Mouse (Mus musculus): ENCODE measurements around the gene Nfix. TPM values are rescaled to one million over a fixed set of nuclear protein-coding genes. Genes with fewer than 3 reads are reported as not detected.

Nfix gene
- polyA plus RNA-seq, 1 experiment from 2014 or later: 2.8 TPM

GRCm38 (mm10) chr8:84708774-84709475 lies 91.2 kb downstream of the Nfix start:
- peaks cover 4% of the 10 kb centered on the region for H3K36me3 ChIP-seq (replicated peaks)
- H3K9ac ChIP-seq: no peak overlapping the region; the same call in 1 of the 2 replicates
- peak overlapping the region; percentile 78; the same call in 1 of the 2 replicates for H3K4me3 ChIP-seq (replicated peaks)
- peaks cover 36% of the 10 kb centered on the region for H3K27me3 ChIP-seq
- WGBS (ENCODE audit: insufficient replicate concordance): 21% methylated on average over 12 of the region's 12 CpGs
- peaks cover 81% of the 10 kb centered on the region for H3K4me1 ChIP-seq (replicated peaks)
- peak; percentile 40 for ATAC-seq (ENCODE audit: insufficient read depth)
- H3K9me3 ChIP-seq (replicated peaks): no peaks in the 10 kb centered on the region
- peak overlapping the region; percentile 51 for H3K27ac ChIP-seq (replicated peaks)
- H3K4me2 ChIP-seq: peak overlapping the region; percentile 95

GRCm38 (mm10) chr8:84708071-84708541 lies 92.0 kb downstream of the Nfix start:
- peaks cover 36% of the 10 kb centered on the region for H3K27me3 ChIP-seq
- peak overlapping the region; percentile 78 for H3K9ac ChIP-seq
- H3K27ac ChIP-seq (replicated peaks): peak overlapping the region; percentile 79
- H3K36me3 ChIP-seq (replicated peaks): peaks cover 12% of the 10 kb centered on the region
- peak overlapping the region; percentile 95 for H3K4me2 ChIP-seq
- peaks cover 83% of the 10 kb centered on the region for H3K4me1 ChIP-seq (replicated peaks)
- WGBS (ENCODE audit: insufficient replicate concordance): 14% methylated on average over 15 of the region's 15 CpGs
- peak overlapping the region; percentile 78 for H3K4me3 ChIP-seq (replicated peaks)
- H3K9me3 ChIP-seq (replicated peaks): no peaks in the 10 kb centered on the region
- ATAC-seq (ENCODE audit: insufficient read depth): no peak

- peaks cover 76% of the 10 kb centered on the region for H3K4me1 ChIP-seq (replicated peaks)
- peak overlapping the region; percentile 95 for H3K4me2 ChIP-seq
- peak overlapping the region; percentile 78 for H3K9ac ChIP-seq
- peak overlapping the region; percentile 79 for H3K27ac ChIP-seq (replicated peaks)
- H3K4me3 ChIP-seq (replicated peaks): peak overlapping the region; percentile 78
- peaks cover 20% of the 10 kb centered on the region for H3K36me3 ChIP-seq (replicated peaks)
- peaks cover 36% of the 10 kb centered on the region for H3K27me3 ChIP-seq
- WGBS (ENCODE audit: insufficient replicate concordance): 2% methylated on average over 22 of the region's 22 CpGs
- peak; percentile 17 for ATAC-seq (ENCODE audit: insufficient read depth)
- H3K9me3 ChIP-seq (replicated peaks): no peaks in the 10 kb centered on the region
Measured at GRCm38 (mm10) chr8:84707267-84707883, 92.8 kb downstream of the Nfix start.

- peak overlapping the region; percentile 78 for H3K9ac ChIP-seq
- ATAC-seq (ENCODE audit: insufficient read depth): no peak
- peaks cover 20% of the 10 kb centered on the region for H3K36me3 ChIP-seq (replicated peaks)
- peak overlapping the region; percentile 95 for H3K4me2 ChIP-seq
- no peaks in the 10 kb centered on the region for H3K9me3 ChIP-seq (replicated peaks)
- H3K27me3 ChIP-seq: peaks cover 36% of the 10 kb centered on the region
- H3K27ac ChIP-seq (replicated peaks): peak overlapping the region; percentile 79
- peak overlapping the region; percentile 78 for H3K4me3 ChIP-seq (replicated peaks)
- 3% methylated on average over 45 of the region's 45 CpGs for WGBS (ENCODE audit: insufficient replicate concordance)
- peaks cover 70% of the 10 kb centered on the region for H3K4me1 ChIP-seq (replicated peaks)
Measured at GRCm38 (mm10) chr8:84706610-84707266, 93.4 kb downstream of the Nfix start.

GRCm38 (mm10) chr8:84705960-84706359 lies 94.2 kb downstream of the Nfix start:
- H3K4me3 ChIP-seq (replicated peaks): peak overlapping the region; percentile 78
- peaks cover 20% of the 10 kb centered on the region for H3K36me3 ChIP-seq (replicated peaks)
- peak overlapping the region; percentile 95 for H3K4me2 ChIP-seq
- H3K27me3 ChIP-seq: peaks cover 36% of the 10 kb centered on the region
- ATAC-seq (ENCODE audit: insufficient read depth): no peak
- peak overlapping the region; percentile 98 for H3K27ac ChIP-seq (replicated peaks)
- peak overlapping the region; percentile 78 for H3K9ac ChIP-seq
- H3K4me1 ChIP-seq (replicated peaks): peaks cover 71% of the 10 kb centered on the region
- WGBS (ENCODE audit: insufficient replicate concordance): under 1% methylated on average over 12 of the region's 12 CpGs
- H3K9me3 ChIP-seq (replicated peaks): no peaks in the 10 kb centered on the region

GRCm38 (mm10) chr8:84704867-84705831 lies 95.0 kb downstream of the Nfix start:
- under 1% methylated on average over 61 of the region's 61 CpGs for WGBS (ENCODE audit: insufficient replicate concordance)
- H3K4me3 ChIP-seq (replicated peaks): peak overlapping the region; percentile 78
- H3K36me3 ChIP-seq (replicated peaks): peaks cover 20% of the 10 kb centered on the region
- H3K9ac ChIP-seq: peak overlapping the region; percentile 78
- peak overlapping the region; percentile 98 for H3K27ac ChIP-seq (replicated peaks)
- peaks cover 79% of the 10 kb centered on the region for H3K4me1 ChIP-seq (replicated peaks)
- no peak for ATAC-seq (ENCODE audit: insufficient read depth)
- peaks cover 36% of the 10 kb centered on the region for H3K27me3 ChIP-seq
- peak overlapping the region; percentile 95 for H3K4me2 ChIP-seq
- no peaks in the 10 kb centered on the region for H3K9me3 ChIP-seq (replicated peaks)

DNA sequence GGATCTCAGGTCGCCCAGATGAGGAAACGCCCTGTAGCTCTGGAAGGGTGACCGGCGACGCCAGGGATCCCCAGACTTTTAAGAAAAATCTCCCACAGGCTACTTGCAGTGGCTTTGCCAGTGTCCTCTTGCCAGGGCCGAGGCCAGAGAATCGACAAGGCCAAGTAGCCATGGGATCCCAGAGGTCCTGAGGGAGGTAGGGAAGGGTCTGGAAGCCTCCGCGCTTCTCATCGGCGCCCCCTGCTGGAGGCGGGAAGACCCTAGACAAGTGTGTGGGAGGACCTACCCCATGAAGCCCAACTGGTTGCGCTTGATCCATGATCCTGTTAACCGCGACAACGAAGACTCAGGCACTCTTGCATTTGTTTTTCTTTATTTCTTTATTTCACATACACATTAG lies 95.8 kb downstream of the Nfix start:
- H3K36me3 ChIP-seq (replicated peaks): peaks cover 24% of the 10 kb centered on the region
- ATAC-seq (ENCODE audit: insufficient read depth): peak; percentile 13; the same call in 1 of the 2 replicates
- 1% methylated on average over 16 of the region's 16 CpGs for WGBS (ENCODE audit: insufficient replicate concordance)
- peak overlapping the region; percentile 98 for H3K27ac ChIP-seq (replicated peaks)
- peak overlapping the region; percentile 95 for H3K4me2 ChIP-seq
- peaks cover 36% of the 10 kb centered on the region for H3K27me3 ChIP-seq
- H3K4me1 ChIP-seq (replicated peaks): peaks cover 81% of the 10 kb centered on the region
- no peaks in the 10 kb centered on the region for H3K9me3 ChIP-seq (replicated peaks)
- H3K9ac ChIP-seq: peak overlapping the region; percentile 78
- peak overlapping the region; percentile 78 for H3K4me3 ChIP-seq (replicated peaks)

DNA sequence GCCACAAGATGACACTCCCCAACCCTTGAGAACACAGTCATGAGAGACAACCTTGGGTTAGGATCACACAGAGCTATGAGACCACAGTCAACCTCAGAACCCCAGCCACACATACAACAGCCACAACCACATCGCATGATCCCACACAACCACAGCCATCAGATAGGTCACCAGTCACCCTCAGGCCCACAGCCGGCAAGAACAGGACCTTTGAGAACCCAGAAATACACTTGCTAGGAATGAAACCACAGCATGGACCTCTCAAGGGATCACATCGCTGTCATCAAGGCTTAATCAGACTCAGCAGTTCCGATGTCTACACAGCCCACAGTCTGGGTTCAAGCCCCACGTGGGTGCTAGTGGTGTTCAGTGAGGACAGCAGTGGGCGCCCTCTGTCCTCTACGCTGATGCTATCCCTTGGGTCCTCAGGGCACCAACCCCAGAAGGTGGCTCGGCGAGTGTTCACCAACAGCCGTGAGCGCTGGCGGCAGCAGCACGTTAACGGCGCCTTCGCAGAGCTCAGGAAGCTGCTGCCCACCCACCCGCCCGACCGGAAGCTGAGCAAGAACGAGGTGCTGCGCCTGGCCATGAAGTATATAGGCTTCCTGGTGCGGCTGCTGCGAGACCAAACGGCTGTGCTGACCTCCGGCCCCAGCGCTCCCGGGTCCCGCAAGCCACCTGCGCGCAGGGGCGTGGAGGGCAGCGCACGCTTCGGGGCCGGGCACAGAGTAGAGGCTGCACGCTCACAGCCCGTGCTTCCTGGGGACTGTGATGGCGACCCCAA lies 96.5 kb downstream of the Nfix start:
- H3K4me1 ChIP-seq (replicated peaks): peaks cover 81% of the 10 kb centered on the region
- peak overlapping the region; percentile 98 for H3K27ac ChIP-seq (replicated peaks)
- H3K4me3 ChIP-seq (replicated peaks): peak overlapping the region; percentile 78
- peak overlapping the region; percentile 95 for H3K4me2 ChIP-seq
- H3K9ac ChIP-seq: peak overlapping the region; percentile 78
- no peak for ATAC-seq (ENCODE audit: insufficient read depth)
- 2% methylated on average over 38 of the region's 38 CpGs for WGBS (ENCODE audit: insufficient replicate concordance)
- no peaks in the 10 kb centered on the region for H3K9me3 ChIP-seq (replicated peaks)
- peaks cover 31% of the 10 kb centered on the region for H3K36me3 ChIP-seq (replicated peaks)
- H3K27me3 ChIP-seq: peaks cover 31% of the 10 kb centered on the region

DNA sequence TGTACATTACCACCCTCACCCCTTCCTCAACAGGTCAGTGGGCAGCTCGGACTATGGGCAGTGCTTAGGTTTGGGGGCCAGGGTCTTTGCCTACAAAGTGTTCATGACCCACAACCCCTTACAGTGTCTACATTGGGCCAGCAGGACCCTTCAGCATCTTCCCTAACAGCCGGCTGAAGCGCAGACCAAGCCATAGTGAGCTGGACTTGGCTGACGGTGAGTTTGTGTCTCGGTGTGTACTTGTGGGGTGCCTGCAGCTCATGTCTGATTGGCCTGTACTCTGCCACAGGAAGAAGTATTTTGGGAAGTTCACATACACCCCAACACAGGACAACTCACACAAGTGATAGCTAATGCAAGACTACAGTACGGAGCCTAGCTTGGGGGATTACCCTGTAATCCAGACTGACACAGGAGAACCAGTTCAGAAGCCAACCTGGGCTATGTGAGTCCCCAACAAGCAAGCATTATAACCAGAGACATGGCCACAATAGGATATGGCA lies 97.1 kb downstream of the Nfix start:
- Histone ChIP-seq H3K27ac (replicated peaks) (peak overlapping the region; percentile 98), H3K9ac (peak overlapping the region; percentile 78), H3K27me3 (peaks cover 26% of the 10 kb centered on the region), H3K4me2 (peak overlapping the region; percentile 95), H3K4me3 (replicated peaks) (peak overlapping the region; percentile 78), H3K36me3 (replicated peaks) (peaks cover 37% of the 10 kb centered on the region), H3K4me1 (replicated peaks) (peaks cover 81% of the 10 kb centered on the region), H3K9me3 (replicated peaks) (no peaks in the 10 kb centered on the region)
- ATAC-seq (ENCODE audit: insufficient read depth): no peak
- WGBS (ENCODE audit: insufficient replicate concordance): 8% methylated on average over 6 of the region's 6 CpGs
